Mouse (Mus musculus) liver, embryonic 14.5 days (tissue): ENCODE data around the gene Osbpl3. TPM values are rescaled to one million over a fixed set of nuclear protein-coding genes. Genes with fewer than 3 reads are reported as not detected.
"Not testable (repeated sequence)": the region's sequence is repeated elsewhere in the genome, so short reads cannot be mapped to it uniquely, and the experiment has no call there.

ENCODE experiments used
- ATAC-seq: fragments of 200-750 bp; cut with Nextera tagmentation; 2 replicates; pipeline ENCODE4 v1.8.0; 2017; ENCODE audit warnings: moderate number of reproducible peaks, mild to moderate bottlenecking, moderate library complexity; ENCODE audit not compliant: insufficient read depth
- DNase-seq, 3 experiments: peaks; one replicate each; pipeline ENCODE4 v3.0.0-alpha.2; 2012 to 2013; ENCODE audit warnings: low read depth in 3 of 3, low spot score in 3 of 3
- H3K27ac ChIP-seq: fragments of 300-500 bp; sonication (generic); 2 replicates; pipeline ENCODE4 v1.5.1; 2014; ENCODE audit warnings: moderate library complexity, mild to moderate bottlenecking, control low read depth, inconsistent platforms
- H3K27me3 ChIP-seq: fragments of 300-500 bp; sonication (generic); 2 replicates; pipeline ENCODE4 v1.6.1; 2014; ENCODE audit warnings: mild to moderate bottlenecking, low read length, moderate library complexity; ENCODE audit not compliant: control insufficient read depth, insufficient read depth
- H3K36me3 ChIP-seq: fragments of 300-500 bp; sonication (generic); replicated peaks from 2 replicates; pipeline ENCODE4 v1.6.1; 2014; ENCODE audit warnings: low read depth; ENCODE audit not compliant: control insufficient read depth, insufficient read depth
- H3K4me1 ChIP-seq, 2 experiments: fragments of 200-500 bp in 1 of 2; fragments of 300-500 bp in 1 of 2; sonication (generic) in 1 of 2; replicated peaks; 2 replicates each; pipeline ENCODE4 v1.6.1; 2012 to 2014; ENCODE audit warnings: antibody characterized with exemption in 1 of 2, inconsistent platforms in 1 of 2, low read length in 1 of 2; ENCODE audit not compliant: control insufficient read depth in 2 of 2, insufficient read depth in 2 of 2
- H3K4me2 ChIP-seq: fragments of 300-500 bp; sonication (generic); 2 replicates; pipeline ENCODE4 v1.6.1; 2014; ENCODE audit warnings: low read depth, mild to moderate bottlenecking, control low read depth, moderate library complexity
- H3K4me3 ChIP-seq, 2 experiments: fragments of 200-500 bp in 1 of 2; fragments of 300-500 bp in 1 of 2; sonication (generic) in 1 of 2; 2 replicates each; pipeline ENCODE4 v1.5.1; 2012 to 2014; ENCODE audit warnings: low read depth in 2 of 2, low read length in 2 of 2, mild to moderate bottlenecking in 2 of 2, control low read depth in 1 of 2, inconsistent platforms in 1 of 2, moderate library complexity in 1 of 2; ENCODE audit not compliant: insufficient read depth in 1 of 2
- H3K9ac ChIP-seq: fragments of 300-500 bp; sonication (generic); replicated peaks from 2 replicates; pipeline ENCODE4 v1.6.1; 2014; ENCODE audit warnings: mild to moderate bottlenecking, control low read depth, moderate library complexity
- H3K9me3 ChIP-seq: fragments of 300-500 bp; sonication (generic); 2 replicates; pipeline ENCODE4 v1.6.1; 2016; ENCODE audit warnings: low read length, mixed read lengths; ENCODE audit not compliant: control insufficient read depth
- CTCF ChIP-seq: IDR thresholded peaks from 2 replicates; pipeline ENCODE4 v1.5.1; 2016; ENCODE audit warnings: antibody characterized with exemption, low read depth, control low read depth
- EP300 ChIP-seq: IDR thresholded peaks from 2 replicates; pipeline ENCODE4 v1.6.1; 2016; ENCODE audit warnings: antibody characterized with exemption, low read depth
- WGBS: fragments of 180-500 bp; shearing (Covaris S2); extraction: QIAGEN DNeasy Blood & Tissue Kit; methylation state at CpG from one replicate; pipeline ENCODE4 v1.1.7; 2014; ENCODE audit not compliant: insufficient replicate concordance; 5-methylcytosine and 5-hydroxymethylcytosine counted together
- polyA plus RNA-seq, 2 experiments: library from polyadenylated mRNA; depleted of rRNA in 1 of 2; stranded (reverse) in 1 of 2; unstranded in 1 of 2; fragments of >200 nt; fragmentation: Nextera tagmentation in 1 of 2; extraction: Ambion mirVana in 1 of 2; gene quantifications; 2 replicates each; pipeline versions ENCODE4 v1.2.1 to v1.2.3; 2012 to 2014

Osbpl3 gene
- polyA plus RNA-seq, 2 experiments, result 0.60 to 0.70 TPM

DNA sequence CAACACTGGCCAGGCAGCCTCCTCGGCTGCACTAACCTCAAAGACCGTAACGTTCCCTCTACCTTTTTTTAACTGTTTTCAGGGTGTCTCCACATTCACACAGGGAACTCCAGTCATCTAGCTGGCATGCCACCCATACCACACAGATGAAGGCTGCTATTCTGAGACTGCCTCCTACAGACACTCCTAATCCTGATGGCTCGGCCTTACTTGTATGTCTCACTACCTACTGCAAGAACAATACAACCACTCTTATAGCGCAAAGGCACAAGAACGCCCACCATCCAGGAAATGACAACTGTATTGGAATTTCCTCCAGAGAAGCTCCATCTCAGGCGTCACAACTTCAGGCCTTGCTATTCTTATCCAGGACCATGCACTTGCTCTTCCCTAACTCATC, 15.8 kb downstream of the Osbpl3 start:
- H3K9me3 ChIP-seq, result no peaks in the 10 kb centered on the region
- no peak overlapping the region for H3K4me2 ChIP-seq
- H3K27me3 ChIP-seq, result no peaks in the 10 kb centered on the region
- ATAC-seq, result no peak
- H3K27ac ChIP-seq, result no peak overlapping the region
- no peak overlapping the region for H3K4me3 ChIP-seq
- no peak for TF ChIP-seq EP300
- no peak for TF ChIP-seq CTCF
- H3K9ac ChIP-seq, result no peak overlapping the region
- WGBS, result 81% methylated on average over 7 of the region's 7 CpGs
- peaks cover 0 to 2% of the 10 kb centered on the region in 2 experiments; a peak in 2 of 4 replicates for H3K4me1 ChIP-seq
- H3K36me3 ChIP-seq, result no peaks in the 10 kb centered on the region
- no peak for DNase-seq

DNA sequence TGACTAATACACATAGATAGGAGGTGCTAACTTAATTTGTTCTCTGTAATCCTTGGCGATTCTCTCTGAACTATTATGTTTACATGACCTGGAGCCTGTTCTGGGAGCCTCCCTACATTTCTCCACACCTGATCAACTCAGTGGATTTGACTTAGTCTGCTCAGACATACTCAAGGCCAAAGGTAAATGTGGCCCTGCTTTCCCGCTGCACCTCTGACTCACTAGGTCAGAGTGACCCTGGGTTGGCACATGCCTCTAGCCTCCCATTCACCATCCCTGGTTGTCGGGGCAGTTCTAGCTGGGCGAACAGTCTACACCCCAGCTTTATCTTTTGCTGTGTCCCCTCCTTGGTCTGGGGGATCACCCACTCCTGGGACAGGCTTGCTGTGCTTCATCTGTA, 17.1 kb downstream of the Osbpl3 start:
- not testable (repeated sequence) for H3K9me3 ChIP-seq, H3K27me3 ChIP-seq, H3K9ac ChIP-seq, H3K36me3 ChIP-seq, H3K4me2 ChIP-seq, H3K4me3 ChIP-seq, ATAC-seq, DNase-seq, H3K4me1 ChIP-seq, H3K27ac ChIP-seq
- 71% methylated on average over 4 of the region's 4 CpGs for WGBS

DNA sequence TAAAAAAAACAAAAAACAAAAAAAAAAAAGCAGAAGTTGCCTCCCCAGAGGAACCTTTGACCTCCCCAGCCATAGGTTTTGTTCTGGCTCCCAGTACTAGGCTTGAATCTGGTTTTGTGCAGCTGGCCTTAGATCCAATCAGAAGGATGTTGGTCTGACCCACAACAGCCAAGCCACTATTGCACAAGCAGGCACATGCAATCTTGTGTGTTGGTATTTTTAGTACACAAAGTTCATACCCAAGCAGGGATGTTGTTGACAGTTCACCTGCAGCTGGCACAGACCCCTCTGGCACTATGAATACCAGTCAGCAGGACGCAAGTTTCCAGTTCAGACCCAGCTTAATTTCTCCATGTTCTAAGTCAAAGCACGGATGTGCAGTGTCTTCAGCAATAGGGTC, 18.2 kb downstream of the Osbpl3 start:
- no peak overlapping the region for H3K27ac ChIP-seq
- H3K4me1 ChIP-seq, result no peaks in the 10 kb centered on the region; a peak in 1 of 4 replicates
- H3K9ac ChIP-seq, result no peak overlapping the region
- TF ChIP-seq EP300 (no peak), CTCF (no peak)
- DNase-seq, result no peak
- no peaks in the 10 kb centered on the region for H3K27me3 ChIP-seq
- WGBS, result 69% methylated on average over 2 of the region's 2 CpGs
- H3K9me3 ChIP-seq, result no peaks in the 10 kb centered on the region
- no peak overlapping the region for H3K4me2 ChIP-seq
- H3K36me3 ChIP-seq, result no peaks in the 10 kb centered on the region
- H3K4me3 ChIP-seq, result no peak overlapping the region
- no peak for ATAC-seq

DNA sequence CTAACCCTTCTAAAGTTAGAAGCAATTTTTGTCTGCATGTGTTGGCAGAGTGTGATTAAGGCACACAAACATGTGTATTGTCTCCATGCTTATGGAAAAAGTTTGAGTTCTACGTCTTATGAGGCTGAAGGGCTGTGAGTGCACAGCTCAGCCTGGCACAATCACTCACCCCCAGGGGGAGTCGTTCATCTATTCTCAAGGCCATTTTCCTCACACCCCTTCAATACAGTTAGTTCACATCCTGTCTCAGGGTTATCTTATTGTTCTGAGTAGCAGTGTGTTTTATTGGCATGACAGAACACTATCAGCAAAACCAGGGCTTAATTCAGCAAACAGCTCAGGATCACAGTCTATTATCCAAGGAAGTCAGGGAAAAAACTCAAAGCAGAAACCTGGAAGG, 19.3 kb downstream of the Osbpl3 start:
- Histone ChIP-seq H3K9ac (no peak overlapping the region), H3K9me3 (no peaks in the 10 kb centered on the region), H3K27me3 (no peaks in the 10 kb centered on the region), H3K36me3 (no peaks in the 10 kb centered on the region), H3K4me1 (no peaks in the 10 kb centered on the region; a peak in 1 of 4 replicates), H3K4me2 (no peak overlapping the region), H3K4me3 (no peak overlapping the region), H3K27ac (no peak overlapping the region)
- DNase-seq (no peak), ATAC-seq (no peak)
- TF ChIP-seq CTCF (no peak), EP300 (no peak)
- 51% methylated on average over 2 of the region's 2 CpGs for WGBS

DNA sequence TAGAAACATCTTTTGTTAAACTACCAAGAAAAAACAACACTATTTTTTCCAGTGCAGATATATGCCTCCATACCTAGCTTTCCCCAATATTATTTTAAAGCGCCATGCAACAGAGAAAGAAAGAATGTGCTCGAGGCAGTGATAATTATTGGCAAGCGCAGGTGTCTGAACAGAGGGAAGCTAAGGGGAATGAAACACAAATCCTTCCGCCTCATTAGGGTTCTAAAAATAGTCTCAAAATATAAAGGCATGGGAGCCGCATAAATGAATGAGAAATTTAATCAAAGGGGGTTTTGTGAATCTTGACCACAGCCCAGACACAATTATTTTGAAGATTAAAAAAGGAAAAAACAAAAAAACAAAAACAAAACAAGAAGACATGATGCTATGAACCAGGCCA, 23.5 kb downstream of the Osbpl3 start:
- H3K9ac ChIP-seq, result no peak overlapping the region

DNA sequence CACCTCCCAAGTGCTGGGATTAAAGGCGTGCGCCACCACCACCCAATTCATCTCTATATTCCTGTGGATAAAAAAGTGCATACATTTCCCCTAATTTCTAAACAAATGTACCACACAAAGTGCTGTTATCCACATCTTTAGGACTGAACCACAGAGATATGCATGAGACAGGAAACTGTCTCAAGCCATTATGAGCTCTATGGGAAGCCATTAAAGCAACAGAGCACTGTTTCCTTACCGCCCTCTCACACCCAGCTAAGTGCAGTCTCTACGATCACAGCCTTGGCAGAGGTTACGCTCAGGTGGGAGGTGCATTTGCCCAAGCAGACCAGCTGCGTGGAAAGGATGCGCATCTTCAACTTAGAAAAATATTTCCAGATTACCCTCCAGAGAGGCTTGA, 26.7 kb downstream of the Osbpl3 start:
- Histone ChIP-seq H3K27me3 (no peaks in the 10 kb centered on the region), H3K4me3 (no peak overlapping the region), H3K9me3 (no peaks in the 10 kb centered on the region), H3K27ac (no peak overlapping the region), H3K9ac (no peak overlapping the region), H3K4me1 (no peaks in the 10 kb centered on the region), H3K4me2 (no peak overlapping the region), H3K36me3 (no peaks in the 10 kb centered on the region)
- ATAC-seq, result no peak
- DNase-seq, result no peak
- WGBS, result 72% methylated on average over 7 of the region's 7 CpGs
- no peak for TF ChIP-seq CTCF
- no peak for TF ChIP-seq EP300

More for the DNA sequence above, 23.5 kb downstream of the Osbpl3 start:
- DNase-seq (no peak), ATAC-seq (no peak)
- 71% methylated on average over 5 of the region's 5 CpGs for WGBS
- Histone ChIP-seq H3K36me3 (no peaks in the 10 kb centered on the region), H3K27ac (no peak overlapping the region), H3K4me2 (no peak overlapping the region), H3K27me3 (no peaks in the 10 kb centered on the region), H3K4me1 (no peaks in the 10 kb centered on the region; a peak in 1 of 4 replicates), H3K9me3 (no peaks in the 10 kb centered on the region), H3K4me3 (no peak overlapping the region)
- TF ChIP-seq EP300, result no peak
